Mouse (Mus musculus) splenic B cell, adult 2 months (primary cell): ENCODE measurements at regions not wholly inside any gene's neighbourhood (a gene's known extent, or its start where the extent isn't known, plus 50 kb on each side); places are given as distances from the start of the nearest gene placed in this dataset.

Experiments used
- DNase-seq: peaks from one replicate; pipeline ENCODE4 v3.0.0-alpha.2; 2011; ENCODE audit warnings: low read depth, low spot score
- H3K27me3 ChIP-seq: 2 replicates; pipeline ENCODE4 v1.6.1; 2012; ENCODE audit warnings: mild to moderate bottlenecking, low read length, moderate library complexity, mixed read lengths; ENCODE audit not compliant: control insufficient read depth, poor library complexity, insufficient read depth, severe bottlenecking
- H3K36me3 ChIP-seq: 2 replicates; pipeline ENCODE4 v1.6.1; 2012; ENCODE audit warnings: mild to moderate bottlenecking, low read length, moderate library complexity, mixed read lengths; ENCODE audit not compliant: control insufficient read depth, poor library complexity, insufficient read depth, severe bottlenecking

GRCm38 (mm10) chr2:11375726-11376454, 178.0 kb downstream of the Pfkfb3 start:
- H3K27me3 ChIP-seq = no peaks in the 10 kb centered on the region
- no peaks in the 10 kb centered on the region for H3K36me3 ChIP-seq
- DNase-seq = no peak

- H3K36me3 ChIP-seq = no peaks in the 10 kb centered on the region
- no peaks in the 10 kb centered on the region for H3K27me3 ChIP-seq
- DNase-seq = peak; percentile 88
These were observed 178.8 kb downstream of the Pfkfb3 start for GRCm38 (mm10) chr2:11375092-11375491.

GRCm38 (mm10) chr2:11370273-11370672, 183.6 kb downstream of the Pfkfb3 start:
- Histone ChIP-seq H3K36me3 (no peaks in the 10 kb centered on the region), H3K27me3 (no peaks in the 10 kb centered on the region)
- DNase-seq = peak; percentile 11

- DNase-seq = no peak
- H3K36me3 ChIP-seq = no peaks in the 10 kb centered on the region
- H3K27me3 ChIP-seq = no peaks in the 10 kb centered on the region
These were observed 186.6 kb downstream of the Pfkfb3 start for GRCm38 (mm10) chr2:11367319-11367718.

DNA sequence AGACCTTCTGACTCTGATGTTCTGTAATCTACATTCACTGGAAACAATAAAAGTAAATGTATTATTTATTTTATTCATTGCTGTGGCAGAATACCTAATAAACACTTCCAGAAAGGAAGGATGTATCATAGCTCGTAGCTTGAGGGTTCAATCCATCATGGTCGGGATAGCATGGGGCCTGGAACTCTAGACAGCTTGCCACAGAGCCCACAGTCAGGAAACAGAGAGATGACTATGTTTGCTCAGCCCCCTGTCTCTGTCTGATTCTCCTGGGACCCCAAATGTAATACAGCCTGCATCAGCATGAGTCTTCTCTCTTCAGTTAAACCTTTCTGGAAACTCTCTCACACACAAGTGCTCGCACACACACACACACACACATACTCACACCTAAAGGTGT, 188.1 kb downstream of the Pfkfb3 start:
- DNase-seq = no peak
- no peaks in the 10 kb centered on the region for H3K27me3 ChIP-seq

DNA sequence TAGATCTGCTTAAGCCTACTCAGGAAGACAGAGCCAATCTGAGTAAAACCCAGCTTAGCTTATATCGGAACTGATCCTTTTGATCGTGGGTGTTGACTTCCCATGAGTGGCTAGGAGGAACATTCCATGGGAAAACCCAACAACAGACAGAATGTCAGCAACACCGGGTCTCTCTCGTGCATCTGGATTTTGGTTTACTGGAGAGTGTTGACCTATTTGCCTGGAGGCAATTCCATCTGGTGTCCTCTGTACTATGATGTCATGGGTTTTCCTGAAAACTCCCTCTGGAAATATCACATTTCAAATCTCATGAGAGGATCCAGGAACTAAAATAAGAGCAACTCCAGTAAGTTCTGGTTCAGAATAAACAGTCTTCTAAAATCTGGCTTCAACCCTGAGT, 188.5 kb downstream of the Pfkfb3 start:
- DNase-seq = no peak
- Histone ChIP-seq H3K36me3 (no peaks in the 10 kb centered on the region), H3K27me3 (no peaks in the 10 kb centered on the region)

More for the DNA sequence above, 188.1 kb downstream of the Pfkfb3 start:
- no peaks in the 10 kb centered on the region for H3K36me3 ChIP-seq

DNA sequence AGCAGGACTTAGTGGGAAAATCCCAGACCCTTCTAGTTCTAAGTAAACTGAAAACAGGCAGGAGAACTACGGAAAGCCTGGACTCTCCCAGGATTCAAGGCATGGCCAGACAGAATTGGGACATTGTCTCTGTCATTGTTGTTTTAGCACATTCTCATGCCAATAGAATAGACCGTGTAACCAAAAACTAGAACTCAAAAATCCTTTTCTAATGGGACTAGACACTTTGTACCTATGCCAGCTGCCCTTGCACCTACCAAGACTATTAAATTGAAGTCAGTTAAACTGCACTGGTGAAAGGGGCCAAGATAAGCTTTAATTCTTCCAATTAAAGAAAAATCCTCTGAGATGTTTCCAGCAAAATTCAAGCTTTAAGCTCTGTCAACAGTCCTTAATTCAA, 189.8 kb downstream of the Pfkfb3 start:
- H3K27me3 ChIP-seq = no peaks in the 10 kb centered on the region
- H3K36me3 ChIP-seq = no peaks in the 10 kb centered on the region
- DNase-seq = no peak

GRCm38 (mm10) chr2:11363061-11363464, 190.8 kb downstream of the Pfkfb3 start:
- H3K36me3 ChIP-seq = no peaks in the 10 kb centered on the region
- DNase-seq = no peak
- no peaks in the 10 kb centered on the region for H3K27me3 ChIP-seq

- no peak for DNase-seq
- no peaks in the 10 kb centered on the region for H3K36me3 ChIP-seq
- H3K27me3 ChIP-seq = no peaks in the 10 kb centered on the region
These were observed 190.5 kb downstream of the Prkcq start for GRCm38 (mm10) chr2:11362205-11362994.

- no peaks in the 10 kb centered on the region for H3K27me3 ChIP-seq
- no peaks in the 10 kb centered on the region for H3K36me3 ChIP-seq
- no peak for DNase-seq
These were observed 187.4 kb downstream of the Prkcq start for GRCm38 (mm10) chr2:11359280-11359679.

- H3K27me3 ChIP-seq = no peaks in the 10 kb centered on the region
- no peak for DNase-seq
- no peaks in the 10 kb centered on the region for H3K36me3 ChIP-seq
These were observed 184.8 kb downstream of the Prkcq start for GRCm38 (mm10) chr2:11356714-11357113.

GRCm38 (mm10) chr2:11355594-11355993, 183.7 kb downstream of the Prkcq start:
- Histone ChIP-seq H3K27me3 (no peaks in the 10 kb centered on the region), H3K36me3 (no peaks in the 10 kb centered on the region)
- DNase-seq = peak; percentile 19
